Mouse (Mus musculus) ES-E14 (cell line): ENCODE measurements around the gene Ccdc57. TPM values are rescaled to one million over a fixed set of nuclear protein-coding genes. Genes with fewer than 3 reads are reported as not detected.

Experiments used
- DNase-seq: peaks from one replicate; pipeline ENCODE4 v3.0.0-alpha.2; 2013; ENCODE audit warnings: low read depth, low spot score
- H3K27ac ChIP-seq: 2 replicates; pipeline ENCODE4 v1.5.1; 2012; ENCODE audit warnings: low read depth, mild to moderate bottlenecking, low read length, moderate library complexity, mixed read lengths; ENCODE audit not compliant: poor library complexity, insufficient read depth, severe bottlenecking
- H3K36me3 ChIP-seq: 2 replicates; pipeline ENCODE4 v1.6.1; 2012; ENCODE audit warnings: mild to moderate bottlenecking, low read length, moderate library complexity, mixed read lengths; ENCODE audit not compliant: control insufficient read depth, poor library complexity, insufficient read depth, severe bottlenecking
- H3K4me1 ChIP-seq, 2 experiments: fragments of 150-350 bp in 1 of 2; sonication (generic) in 1 of 2; 2 replicates each; pipeline ENCODE4 v1.6.1; 2012; ENCODE audit warnings: low read length in 2 of 2, mild to moderate bottlenecking in 1 of 2, mixed read lengths in 1 of 2; ENCODE audit not compliant: control insufficient read depth in 2 of 2, insufficient read depth in 2 of 2, poor library complexity in 1 of 2
- H3K4me3 ChIP-seq, 2 experiments: fragments of 150-350 bp in 1 of 2; sonication (generic) in 1 of 2; 2 replicates each; pipeline ENCODE4 v1.5.1; 2012; ENCODE audit warnings: low read length in 2 of 2, low read depth in 1 of 2, mild to moderate bottlenecking in 1 of 2, mixed read lengths in 1 of 2; ENCODE audit not compliant: insufficient read depth in 1 of 2, poor library complexity in 1 of 2, severe bottlenecking in 1 of 2
- H3K9ac ChIP-seq: 2 replicates; pipeline ENCODE4 v1.6.1; 2012; ENCODE audit warnings: low read depth, mild to moderate bottlenecking, low read length, mixed read lengths; ENCODE audit not compliant: poor library complexity, insufficient read depth, severe bottlenecking
- H3K9me3 ChIP-seq: fragments of 150-350 bp; sonication (generic); 2 replicates; pipeline ENCODE4 v1.6.1; 2012; ENCODE audit warnings: low read depth, mild to moderate bottlenecking, low read length; ENCODE audit not compliant: control insufficient read depth, insufficient read depth
- CHD2 ChIP-seq: IDR thresholded peaks from 2 replicates; pipeline ENCODE4 v1.6.1; 2014; ENCODE audit warnings: mild to moderate bottlenecking, low read depth, low read length, inconsistent platforms
- HCFC1 ChIP-seq: IDR thresholded peaks from 2 replicates; pipeline ENCODE4 v1.6.1; 2012; ENCODE audit warnings: low read length, inconsistent platforms, borderline replicate concordance; ENCODE audit not compliant: insufficient read depth
- MAFK ChIP-seq: IDR thresholded peaks from 2 replicates; pipeline ENCODE4 v1.6.1; 2014; ENCODE audit warnings: mild to moderate bottlenecking, low read depth, low read length, inconsistent platforms; ENCODE audit not compliant: insufficient read depth
- ZC3H11A ChIP-seq: IDR thresholded peaks from 2 replicates; pipeline ENCODE4 v1.6.1; 2012; ENCODE audit warnings: low read depth, mild to moderate bottlenecking, inconsistent platforms, low read length, borderline replicate concordance
- ZNF384 ChIP-seq: IDR thresholded peaks from 2 replicates; pipeline ENCODE4 v1.6.1; 2012; ENCODE audit warnings: low read depth, low read length, inconsistent platforms
- in situ Hi-C, 2 experiments: fragments of 600-800 bp; cut with MboI; formaldehyde crosslinking; loops; one replicate each; pipeline ENCODE4 v1.15.1; 2025; ENCODE audit warnings: low sequenced_read_pairs in 2 of 2, inconsistent platforms in 1 of 2; ENCODE audit not compliant: unreplicated experiment in 2 of 2
- total RNA-seq: library from RNA; depleted of rRNA; stranded (reverse); fragments of 300-350 nt; gene quantifications from 2 replicates; pipeline ENCODE4 v1.2.3, GENCODE M21; 2012; rRNA removed

The Ccdc57 gene
- total RNA-seq, 1 experiment = 1.8 TPM

- H3K9me3 ChIP-seq = no peaks in the 10 kb centered on the region
- no peak overlapping the region for H3K9ac ChIP-seq
- H3K36me3 ChIP-seq = 0 out of 2 replicates have a peak, but pooled peaks cover 5% of the 10 kb centered on the region
- in situ Hi-C loops = loop anchor here in 1 of 2 experiments (5.0 kb wide), 1 partner anchor 53 kb away; the partner anchor contains the start of gene Dcxr
- no peak for DNase-seq
- no peak overlapping the region for H3K4me3 ChIP-seq
- H3K27ac ChIP-seq = no peak overlapping the region
- peaks cover 16 to 34% of the 10 kb centered on the region in 2 experiments for H3K4me1 ChIP-seq
- TF ChIP-seq ZNF384 = no peak
- TF ChIP-seq HCFC1 = no peak
- TF ChIP-seq MAFK = no peak
- TF ChIP-seq CHD2 = no peak
- no peak for TF ChIP-seq ZC3H11A
Observed at GRCm38 (mm10) chr11:120779876-120780275, 152.8 kb downstream of the Ccdc57 start.

- peaks cover 13 to 26% of the 10 kb centered on the region in 2 experiments for H3K4me1 ChIP-seq
- H3K9ac ChIP-seq = no peak overlapping the region
- H3K36me3 ChIP-seq = 0 out of 2 replicates have a peak, but pooled peaks cover 4% of the 10 kb centered on the region
- no peak overlapping the region for H3K27ac ChIP-seq
- H3K9me3 ChIP-seq = no peaks in the 10 kb centered on the region
- in situ Hi-C loops = loop anchor here in 1 of 2 experiments (5.0 kb wide), 1 partner anchor 50 kb away; the partner anchor contains the start of gene Dcxr
- H3K4me3 ChIP-seq = no peak overlapping the region
- TF ChIP-seq ZNF384 (no peak), ZC3H11A (no peak), CHD2 (no peak), MAFK (no peak), HCFC1 (no peak)
- DNase-seq = no peak
Observed at GRCm38 (mm10) chr11:120777123-120777522, 155.5 kb downstream of the Ccdc57 start.

Other genes with a start within 250 kb of the Ccdc57 start
- gene Cenpx, start 219.1 kb downstream of the Ccdc57 start, total RNA-seq = 53.9 TPM in 2 replicates
- gene Lrrc45, start 218.9 kb downstream of the Ccdc57 start, total RNA-seq = 30.3 and 65.0 TPM in 2 replicates
- gene Rac3, start 211.4 kb downstream of the Ccdc57 start, total RNA-seq = 20.1 and 34.3 TPM in 2 replicates
- gene Dcxr, start 205.6 kb downstream of the Ccdc57 start, total RNA-seq = 43.6 and 66.6 TPM in 2 replicates
- not detected in 2 replicates for gene Cbr2, start 200.8 kb downstream of the Ccdc57 start, total RNA-seq
- 184 and 244 TPM in 2 replicates for gene Hmga1b, start 170.1 kb downstream of the Ccdc57 start, total RNA-seq
- gene Rfng, start 148.7 kb downstream of the Ccdc57 start, total RNA-seq = 18.8 and 28.6 TPM in 2 replicates
- 289 and 378 TPM in 2 replicates for gene Gps1, start 148.6 kb downstream of the Ccdc57 start, total RNA-seq
- gene Dus1l, start 136.5 kb downstream of the Ccdc57 start, total RNA-seq = 101 and 124 TPM in 2 replicates
- 210 and 251 TPM in 2 replicates for gene Fasn, start 108.3 kb downstream of the Ccdc57 start, total RNA-seq
- 261 and 568 TPM in 2 replicates for gene Slc16a3, start 15.6 kb upstream of the Ccdc57 start, total RNA-seq
- gene Csnk1d, start 58.5 kb upstream of the Ccdc57 start, total RNA-seq = 50.8 and 60.7 TPM in 2 replicates
- gene Cd7, start 106.5 kb upstream of the Ccdc57 start, total RNA-seq = 0.27 and 0.63 TPM in 2 replicates
- not detected in 2 replicates for gene Sectm1b, start 130.7 kb upstream of the Ccdc57 start, total RNA-seq
- not detected in 2 replicates for gene Sectm1a, start 148.3 kb upstream of the Ccdc57 start, total RNA-seq
- 2.9 and 6.5 TPM in 2 replicates for gene Tex19.2, start 185.8 kb upstream of the Ccdc57 start, total RNA-seq
- gene Tex19.1, start 213.3 kb upstream of the Ccdc57 start, total RNA-seq = 96.7 and 193 TPM in 2 replicates
- 0.26 and 0.80 TPM in 2 replicates for gene Uts2r, start 227.4 kb upstream of the Ccdc57 start, total RNA-seq